In genomic region chr2:133436913-133437843, GRCm38 (mm10) we compare ENCODE assay signal across 8 mouse cellular contexts.
DNase-seq lines count a peak whose midpoint lies in the region; ATAC-seq and TF ChIP-seq lines count a peak whose summit lies in the region.

No protein-coding gene starts in this region.

- no peak overlapping the region for H3K9ac ChIP-seq in heart, embryonic 14.5 days (ENCODE audit: low read length)
- no peak overlapping the region for H3K9ac ChIP-seq in hindbrain, embryonic 12.5 days
- H3K9ac ChIP-seq in limb, embryonic 14.5 days (ENCODE audit: low read depth, low read length, severe bottlenecking) = no peak overlapping the region

- no peak for TF ChIP-seq POLR2A in limb, embryonic 14.5 days (IDR thresholded peaks at IDR 0.05; ENCODE audit: borderline replicate concordance, extremely low read depth, insufficient read depth, insufficient read length)

- no peak for DNase-seq in heart, postnatal 36 days
- DNase-seq in brain, adult 2 months (ENCODE audit: low read depth, low spot score) = peak; percentile 50
- DNase-seq in limb, embryonic 14.5 days (ENCODE audit: low spot score) = peak; percentile 14
- no peak for DNase-seq in thymus, postnatal 14 days
- DNase-seq in testis, postnatal 14 days (ENCODE audit: low spot score) = no peak
- no peak for DNase-seq in urinary bladder, adult 18-20 months (ENCODE audit: low spot score in 2 of 2)

- no peak overlapping the region for H3K4me3 ChIP-seq in heart, embryonic 14.5 days (ENCODE audit: control insufficient read depth in 1 of 2, insufficient read depth in 1 of 2, low read depth in 1 of 2, low read length in 2 of 2)
- no peak overlapping the region for H3K4me3 ChIP-seq in hindbrain, embryonic 12.5 days
- H3K4me3 ChIP-seq in limb, embryonic 14.5 days (replicated peaks; ENCODE audit: low read length) = no peak overlapping the region

- intact Hi-C loops in heart, postnatal 36 days (cut with DNase I) = no loop called here

- no peaks in the 10 kb centered on the region for H3K9me3 ChIP-seq in heart, embryonic 14.5 days (ENCODE audit: control insufficient read depth, low read length)
- H3K9me3 ChIP-seq in hindbrain, embryonic 12.5 days (replicated peaks) = no peaks in the 10 kb centered on the region
- H3K9me3 ChIP-seq in limb, embryonic 14.5 days (ENCODE audit: control insufficient read depth, low read length) = no peaks in the 10 kb centered on the region

- no peaks in the 10 kb centered on the region for H3K4me1 ChIP-seq in heart, embryonic 14.5 days (ENCODE audit: control insufficient read depth in 2 of 2, insufficient read depth in 2 of 2, low read length in 2 of 2)
- H3K4me1 ChIP-seq in hindbrain, embryonic 12.5 days = no peaks in the 10 kb centered on the region
- peaks cover 2% of the 10 kb centered on the region; the same call in 1 of the 2 replicates for H3K4me1 ChIP-seq in limb, embryonic 14.5 days (ENCODE audit: control insufficient read depth, insufficient read depth, low read length)

- no peaks in the 10 kb centered on the region for H3K27me3 ChIP-seq in heart, embryonic 14.5 days (ENCODE audit: control insufficient read depth, insufficient read depth, low read length)
- no peaks in the 10 kb centered on the region for H3K27me3 ChIP-seq in hindbrain, embryonic 12.5 days
- H3K27me3 ChIP-seq in limb, embryonic 14.5 days (ENCODE audit: control insufficient read depth, insufficient read depth, low read length) = no peaks in the 10 kb centered on the region

- no peaks in the 10 kb centered on the region for H3K36me3 ChIP-seq in heart, embryonic 14.5 days (ENCODE audit: control insufficient read depth, insufficient read depth, low read length)
- no peaks in the 10 kb centered on the region for H3K36me3 ChIP-seq in hindbrain, embryonic 12.5 days
- no peaks in the 10 kb centered on the region for H3K36me3 ChIP-seq in limb, embryonic 14.5 days (ENCODE audit: control insufficient read depth, insufficient read depth, low read length)

- 57% methylated on average over 22 of the region's 22 CpGs for WGBS in heart, embryonic 14.5 days
- WGBS in hindbrain, embryonic 12.5 days = 65% methylated on average over 22 of the region's 22 CpGs
- 54% methylated on average over 22 of the region's 22 CpGs for WGBS in limb, embryonic 14.5 days

- H3K27ac ChIP-seq in heart, embryonic 14.5 days (replicated peaks in 1 of 2; ENCODE audit: control insufficient read depth in 1 of 2, insufficient read depth in 1 of 2, low read depth in 2 of 2, low read length in 2 of 2) = no peak overlapping the region
- peak overlapping the region; percentile 13; the same call in 1 of the 2 replicates for H3K27ac ChIP-seq in hindbrain, embryonic 12.5 days
- H3K27ac ChIP-seq in limb, embryonic 14.5 days (replicated peaks; ENCODE audit: low read depth, low read length) = no peak overlapping the region

- no peak for ATAC-seq in heart, embryonic 14.5 days (ENCODE audit: insufficient number of reproducible peaks, insufficient read depth, low FRiP score, low read depth)
- ATAC-seq in hindbrain, embryonic 12.5 days (ENCODE audit: low FRiP score) = peak; percentile 75
- no peak for ATAC-seq in limb, embryonic 14.5 days (ENCODE audit: low FRiP score, low read depth)

- H3K4me2 ChIP-seq in heart, embryonic 14.5 days (ENCODE audit: low read length) = peak overlapping the region; percentile 7; the same call in 1 of the 2 replicates
- peak overlapping the region; percentile 25; the same call in 1 of the 2 replicates for H3K4me2 ChIP-seq in hindbrain, embryonic 12.5 days (replicated peaks)
- peak overlapping the region; percentile 37 for H3K4me2 ChIP-seq in limb, embryonic 14.5 days (replicated peaks; ENCODE audit: low read depth, low read length, severe bottlenecking)

Comparison
In these comparisons a context has a peak if more than half of its experiments do, and no peak if none do; other contexts are left out.
1. DNase-seq: peak in brain, adult 2 months (single experiment) and limb, embryonic 14.5 days (single experiment); none in heart, postnatal 36 days (0 of 2), thymus, postnatal 14 days (single experiment), testis, postnatal 14 days (single experiment) and urinary bladder, adult 18-20 months (0 of 2).
2. Peak in every context shown above with its lines, with median percentiles within 50 percentile points of each other: H3K4me2 ChIP-seq.